Mouse (Mus musculus): Measurements from ENCODE around the gene Dld.

DNA sequence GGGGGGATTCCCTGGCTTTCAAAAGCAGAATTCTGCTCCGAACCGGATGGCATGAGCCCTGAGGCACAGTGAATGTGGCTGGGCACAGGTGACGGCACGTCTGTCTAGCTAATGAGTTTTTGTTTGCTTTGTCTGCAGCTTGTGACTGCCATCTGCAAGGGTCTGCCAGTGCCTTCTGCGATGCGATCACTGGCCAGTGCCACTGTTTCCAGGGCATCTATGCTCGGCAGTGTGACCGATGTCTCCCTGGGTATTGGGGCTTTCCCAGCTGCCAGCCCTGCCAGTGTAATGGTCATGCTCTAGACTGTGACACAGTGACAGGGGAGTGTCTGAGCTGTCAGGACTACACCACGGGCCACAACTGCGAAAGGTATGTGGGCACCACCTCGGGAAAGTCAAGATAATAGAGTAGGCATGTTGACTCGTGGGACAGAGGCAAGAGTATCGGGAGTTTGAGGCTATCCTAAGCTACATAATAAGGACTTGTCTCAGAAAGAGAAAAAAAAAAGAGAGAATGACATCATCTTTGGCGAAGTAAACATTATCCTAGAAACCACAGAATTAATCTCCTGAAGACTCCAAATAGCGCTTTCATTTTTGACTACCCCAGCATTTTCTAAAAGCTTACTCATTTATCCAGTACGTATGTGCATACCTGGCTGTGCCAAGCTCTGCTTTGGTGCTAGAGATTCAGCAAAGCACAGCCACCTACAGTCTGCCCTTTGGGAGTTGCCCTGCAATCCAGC, 48.3 kb downstream of the Dld start:
- no peak for TF ChIP-seq CTCF (conservative IDR thresholded peaks at IDR 0.05; ENCODE audit: low read length)
- no peak for TF ChIP-seq NANOG (IDR thresholded peaks at IDR 0.05; ENCODE audit: borderline replicate concordance, low read length)
- no peak for TF ChIP-seq POU5F1 (IDR thresholded peaks at IDR 0.05; ENCODE audit: borderline replicate concordance, low read length)
